Mouse (Mus musculus) stomach, postnatal 0 days (tissue): ENCODE measurements around the gene Nod2.

ENCODE experiments used
- CTCF ChIP-seq: IDR thresholded peaks from 2 replicates; pipeline ENCODE4 v1.5.1; 2016; ENCODE audit warnings: antibody characterized with exemption, low read depth, mild to moderate bottlenecking, moderate library complexity
- EP300 ChIP-seq: optimal IDR thresholded peaks from 2 replicates; pipeline ENCODE3; 2016; ENCODE audit warnings: antibody characterized with exemption

DNA sequence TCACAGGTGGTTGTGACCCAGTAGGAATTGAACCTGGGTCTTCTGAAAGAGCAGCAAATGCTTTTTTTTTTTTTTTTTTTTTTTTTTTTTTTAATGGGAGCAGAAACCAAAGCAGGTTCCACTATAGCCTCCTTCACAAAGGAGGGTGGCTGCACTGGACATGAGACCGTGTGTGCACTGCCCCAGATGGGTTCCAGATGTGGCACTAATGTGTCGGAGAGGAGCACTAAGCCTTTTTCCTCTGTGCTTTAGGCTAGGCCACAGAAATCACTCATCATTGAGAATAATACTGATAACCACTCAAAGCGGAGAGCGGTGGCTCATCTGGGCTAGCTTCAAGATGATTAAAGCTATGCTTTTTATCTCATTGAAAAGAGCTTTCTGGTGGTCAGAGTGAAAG lies 46.3 kb downstream of the Nod2 start:
- TF ChIP-seq CTCF (no peak), EP300 (no peak)
